Mouse (Mus musculus): ENCODE results near the gene Slc17a2. TPM values are rescaled to one million over a fixed set of nuclear protein-coding genes. Genes with fewer than 3 reads are reported as not detected.

Gene Slc17a2
- total RNA-seq, 2 experiments from 2014 or later = not detected

GRCm38 (mm10) chr13:23869996-23870395, 63.2 kb downstream of the Slc17a2 start:
- intact Hi-C loops (cut with DNase I) = no loop called here
- no peak for DNase-seq

GRCm38 (mm10) chr13:23873141-23873540, 66.3 kb downstream of the Slc17a2 start:
- intact Hi-C loops (cut with DNase I) = no loop called here
- DNase-seq = no peak

Other genes starting within 250 kb of the Slc17a2 start
- gene Hist1h3e, start 244.6 kb upstream of the Slc17a2 start, total RNA-seq (2021) = 100 to 1,000 TPM; 130 to 134 TPM
- 10 to 100 TPM; 24.5 to 31.0 TPM for gene Hist1h2ae, start 235.8 kb upstream of the Slc17a2 start, total RNA-seq (2021)
- 100 to 1,000 TPM; 203 to 225 TPM for gene Hist1h2bg, start 235.6 kb upstream of the Slc17a2 start, total RNA-seq (2021)
- 100 to 1,000 TPM in 1 of 2 experiments, 10 to 100 TPM in 1; 87.5 to 105 TPM for gene Hist1h2bf, start 232.8 kb upstream of the Slc17a2 start, total RNA-seq (2021)
- gene Hist1h2ad, start 232.6 kb upstream of the Slc17a2 start, total RNA-seq (2021) = 10 to 100 TPM; 18.6 to 25.5 TPM
- 10 to 100 TPM; 18.8 to 24.3 TPM for gene Hist1h3d, start 231.2 kb upstream of the Slc17a2 start, total RNA-seq (2021)
- gene Hist1h4d, start 225.4 kb upstream of the Slc17a2 start, total RNA-seq (2021) = 100 to 1,000 TPM; 177 to 192 TPM
- 10 to 100 TPM; 13.0 to 16.9 TPM for gene Hist1h2be, start 185.9 kb upstream of the Slc17a2 start, total RNA-seq (2021)
- gene Hist1h1e, start 184.4 kb upstream of the Slc17a2 start, total RNA-seq (2021) = 100 to 1,000 TPM; 112 to 117 TPM
- 1 to 10 TPM; 4.8 to 5.4 TPM for gene Hist1h2ac, start 123.0 kb upstream of the Slc17a2 start, total RNA-seq (2021)
- gene Hist1h2bc, start 122.8 kb upstream of the Slc17a2 start, total RNA-seq (2021) = 10 to 100 TPM; 16.7 to 17.0 TPM
- gene Hist1h1t, start 111.2 kb upstream of the Slc17a2 start, total RNA-seq (2021) = not detected
- 100 to 1,000 TPM; 109 to 126 TPM for gene Hist1h4c, start 108.5 kb upstream of the Slc17a2 start, total RNA-seq (2021)
- gene Hfe, start 96.1 kb upstream of the Slc17a2 start, total RNA-seq (2021) = 1 to 10 TPM; 1.7 to 2.3 TPM
- 100 to 1,000 TPM; 154 to 166 TPM for gene Hist1h1c, start 68.2 kb upstream of the Slc17a2 start, total RNA-seq (2021)
- 10 to 100 TPM; 39.8 to 41.0 TPM for gene Hist1h3c, start 61.4 kb upstream of the Slc17a2 start, total RNA-seq (2021)
- 10 to 100 TPM; 62.4 to 81.1 TPM for gene Hist1h2bb, start 60.3 kb upstream of the Slc17a2 start, total RNA-seq (2021)
- gene Hist1h2ab, start 55.9 kb upstream of the Slc17a2 start, total RNA-seq (2021) = 100 to 1,000 TPM; 116 to 120 TPM
- 100 to 1,000 TPM in 1 of 2 experiments, 10 to 100 TPM in 1; 95.4 to 102 TPM for gene Hist1h3b, start 54.7 kb upstream of the Slc17a2 start, total RNA-seq (2021)
- 100 to 1,000 TPM; 139 to 151 TPM for gene Hist1h4b, start 50.0 kb upstream of the Slc17a2 start, total RNA-seq (2021)
- gene Hist1h4a, start 45.8 kb upstream of the Slc17a2 start, total RNA-seq (2021) = 100 to 1,000 TPM; 134 to 137 TPM
- gene Hist1h3a, start 44.6 kb upstream of the Slc17a2 start, total RNA-seq (2021) = 100 to 1,000 TPM; 114 to 125 TPM
- 10 to 100 TPM; 62.9 to 79.4 TPM for gene Hist1h1a, start 43.3 kb upstream of the Slc17a2 start, total RNA-seq (2021)
- not detected for gene Trim38, start 37.1 kb upstream of the Slc17a2 start, total RNA-seq (2021)
- gene Slc17a3, start 32.4 kb downstream of the Slc17a2 start, total RNA-seq (2021) = under 1 TPM in 1 of 2 experiments, not detected in 1; 0.10 TPM
- gene Slc17a1, start 60.8 kb downstream of the Slc17a2 start, total RNA-seq (2021) = not detected
- gene Slc17a4, start 108.0 kb downstream of the Slc17a2 start, total RNA-seq (2021) = not detected
- not detected for gene Hist1h2ba, start 127.2 kb downstream of the Slc17a2 start, total RNA-seq (2021)
- gene Hist1h2aa, start 127.5 kb downstream of the Slc17a2 start, total RNA-seq (2021) = not detected
- under 1 TPM; 0.26 to 0.58 TPM for gene Scgn, start 184.2 kb downstream of the Slc17a2 start, total RNA-seq (2021)